Mouse (Mus musculus) CH12.LX (cell line): Measurements from ENCODE around the gene Ssbp2. TPM values are rescaled to one million over a fixed set of nuclear protein-coding genes. Genes with fewer than 3 reads are reported as not detected.

ENCODE experiments used
- DNase-seq: peaks from one replicate; pipeline ENCODE4 v3.0.0-alpha.2; 2013; ENCODE audit errors: extremely low read depth
- H3K27ac ChIP-seq: 2 replicates; pipeline ENCODE4 v1.5.1; 2012; ENCODE audit warnings: low read depth, mild to moderate bottlenecking, control low read depth, moderate library complexity; ENCODE audit not compliant: insufficient read depth
- H3K27me3 ChIP-seq: replicated peaks from 2 replicates; pipeline ENCODE3; 2012; ENCODE audit warnings: inconsistent platforms
- H3K36me3 ChIP-seq, 2 experiments: replicated peaks in 1 of 2; 2 replicates each; pipeline versions ENCODE3 to v1.6.1; 2012; ENCODE audit warnings: inconsistent platforms in 1 of 2, low read length in 1 of 2, mild to moderate bottlenecking in 1 of 2, mixed read lengths in 1 of 2, moderate library complexity in 1 of 2; ENCODE audit not compliant: control insufficient read depth in 1 of 2, insufficient read depth in 1 of 2
- H3K4me1 ChIP-seq, 2 experiments: 2 replicates each; pipeline ENCODE4 v1.6.1; 2012; ENCODE audit warnings: inconsistent platforms in 1 of 2, moderate library complexity in 1 of 2; ENCODE audit not compliant: insufficient read depth in 2 of 2, control insufficient read depth in 1 of 2
- H3K4me2 ChIP-seq: 2 replicates; pipeline ENCODE4 v1.6.1; 2012; ENCODE audit warnings: low read depth, mild to moderate bottlenecking, control low read depth; ENCODE audit not compliant: poor library complexity, insufficient read depth, severe bottlenecking
- H3K4me3 ChIP-seq, 3 experiments: fragments of 150-350 bp in 1 of 3; sonication (generic) in 1 of 3; replicated peaks in 1 of 3; 2 replicates each; pipeline versions ENCODE3 to v1.5.1; 2011 to 2012; ENCODE audit warnings: low read depth in 2 of 3, low read length in 2 of 3, mild to moderate bottlenecking in 2 of 3, moderate library complexity in 2 of 3, control low read depth in 1 of 3, improper control_type of control experiment in 1 of 3, inconsistent platforms in 1 of 3, mixed read lengths in 1 of 3; ENCODE audit not compliant: poor library complexity in 1 of 3
- H3K79me2 ChIP-seq: replicated peaks from 2 replicates; pipeline ENCODE4 v1.6.1; 2012; ENCODE audit warnings: mild to moderate bottlenecking, moderate library complexity; ENCODE audit not compliant: control insufficient read depth, poor library complexity, insufficient read depth, severe bottlenecking; ENCODE audit errors: extremely low read depth
- H3K9ac ChIP-seq: 2 replicates; pipeline ENCODE4 v1.6.1; 2012; ENCODE audit warnings: low read depth, mild to moderate bottlenecking, control low read depth, moderate library complexity; ENCODE audit not compliant: insufficient read depth
- H3K9me3 ChIP-seq: replicated peaks from 2 replicates; pipeline ENCODE3; 2012; ENCODE audit warnings: low read length, inconsistent platforms, mixed read lengths
- CHD1 ChIP-seq: IDR thresholded peaks from 2 replicates; pipeline ENCODE4 v1.6.1; 2012; ENCODE audit warnings: low read depth, low read length, improper control_type of control experiment, inconsistent platforms
- CHD2 ChIP-seq: IDR thresholded peaks from 2 replicates; pipeline ENCODE4 v1.6.1; 2011; ENCODE audit warnings: low read length, improper control_type of control experiment
- ELF1 ChIP-seq: IDR thresholded peaks from 2 replicates; pipeline ENCODE4 v1.6.1; 2014; ENCODE audit warnings: low read depth, mild to moderate bottlenecking, inconsistent platforms, low read length, improper control_type of control experiment
- EP300 ChIP-seq: IDR thresholded peaks from 2 replicates; pipeline ENCODE4 v1.6.1; 2011; ENCODE audit warnings: low read length, improper control_type of control experiment
- ETS1 ChIP-seq: conservative IDR thresholded peaks from 2 replicates; pipeline ENCODE4 v1.6.1; 2012; ENCODE audit warnings: low read depth, mild to moderate bottlenecking, inconsistent platforms, low read length, improper control_type of control experiment, moderate library complexity
- GABPA ChIP-seq: IDR thresholded peaks from 2 replicates; pipeline ENCODE4 v1.6.1; 2012; ENCODE audit warnings: low read depth, low read length, improper control_type of control experiment, inconsistent platforms; ENCODE audit not compliant: insufficient replicate concordance
- HCFC1 ChIP-seq: IDR thresholded peaks from 2 replicates; pipeline ENCODE4 v1.6.1; 2012; ENCODE audit warnings: low read depth, mild to moderate bottlenecking, inconsistent platforms, low read length, improper control_type of control experiment
- JUND ChIP-seq: conservative IDR thresholded peaks from 2 replicates; pipeline ENCODE4 v1.6.1; 2011; ENCODE audit warnings: low read depth, low read length, improper control_type of control experiment
- MAX ChIP-seq: IDR thresholded peaks from 2 replicates; pipeline ENCODE4 v1.6.1; 2011; ENCODE audit warnings: low read length, improper control_type of control experiment
- MAZ ChIP-seq: IDR thresholded peaks from 2 replicates; pipeline ENCODE4 v1.6.1; 2012; ENCODE audit warnings: low read depth, mild to moderate bottlenecking, inconsistent platforms, low read length, improper control_type of control experiment, moderate library complexity
- NRF1 ChIP-seq: IDR thresholded peaks from 2 replicates; pipeline ENCODE4 v1.6.1; 2014; ENCODE audit warnings: low read depth, mild to moderate bottlenecking, inconsistent platforms, low read length, improper control_type of control experiment, moderate library complexity
- SMC3 ChIP-seq: IDR thresholded peaks from 2 replicates; pipeline ENCODE4 v1.6.1; 2011; ENCODE audit warnings: low read depth, low read length, improper control_type of control experiment
- TBP ChIP-seq: conservative IDR thresholded peaks from 2 replicates; pipeline ENCODE4 v1.6.1; 2011; ENCODE audit warnings: low read depth, low read length, improper control_type of control experiment
- TCF12 ChIP-seq: IDR thresholded peaks from 2 replicates; pipeline ENCODE4 v1.6.1; 2014; ENCODE audit warnings: low read depth, mild to moderate bottlenecking, inconsistent platforms, low read length, improper control_type of control experiment
- UBTF ChIP-seq: IDR thresholded peaks from 2 replicates; pipeline ENCODE4 v1.6.1; 2012; ENCODE audit warnings: low read depth, mild to moderate bottlenecking, inconsistent platforms, low read length, improper control_type of control experiment, moderate library complexity
- dilution Hi-C: fragments of 300-500 bp; cut with MboI; formaldehyde crosslinking; loops from 2 replicates; pipeline ENCODE4 v1.14.3; 2020; ENCODE audit warnings: low sequenced_read_pairs; ENCODE audit not compliant: extremely low pct_unique_long_range_greater_than_20kb, extremely low pct_ligation_motif_present
- in situ Hi-C: fragments of 300-500 bp; cut with MboI; formaldehyde crosslinking; loops from 3 replicates; pipeline ENCODE4 v1.14.3; 2019; ENCODE audit warnings: low sequenced_read_pairs, low pct_ligation_motif_present, low pct_unique_long_range_greater_than_20kb, mixed read lengths
- polyA plus RNA-seq: library from polyadenylated mRNA; unstranded; fragments of >175 nt; gene quantifications from 2 replicates; pipeline ENCODE4 v1.2.1, GENCODE M21; 2012; ENCODE audit warnings: low read depth; ENCODE audit not compliant: insufficient read length
- total RNA-seq, 2 experiments: library from RNA; depleted of rRNA; stranded (reverse); fragments of 300-350 nt in 1 of 2; fragments of >200 nt in 1 of 2; gene quantifications; 2 replicates each; pipeline ENCODE4 v1.2.3; 2012 to 2014

Gene Ssbp2
- total and polyA plus RNA-seq, 3 experiments = 1.9 to 3.6 (median 1.9) TPM

GRCm38 (mm10) chr13:91433021-91433420 lies 27.1 kb upstream of the Ssbp2 start:
- no peak overlapping the region for H3K4me2 ChIP-seq
- 0 out of 4 replicates have a peak, but pooled peaks cover 0 to 2% of the 10 kb centered on the region in 2 experiments for H3K4me1 ChIP-seq
- dilution Hi-C loops = no loop called here
- TF ChIP-seq ETS1 (no peak), EP300 (no peak), HCFC1 (no peak), CHD1 (no peak), UBTF (no peak), TBP (no peak), GABPA (no peak), NRF1 (no peak)
- no peak overlapping the region for H3K4me3 ChIP-seq
- no peaks in the 10 kb centered on the region for H3K36me3 ChIP-seq
- no peaks in the 10 kb centered on the region for H3K27me3 ChIP-seq
- H3K9me3 ChIP-seq = no peaks in the 10 kb centered on the region
- H3K79me2 ChIP-seq = no peaks in the 10 kb centered on the region
- no peak for DNase-seq
- H3K27ac ChIP-seq = no peak overlapping the region
- in situ Hi-C loops = no loop called here
- H3K9ac ChIP-seq = no peak overlapping the region

- no peaks in the 10 kb centered on the region for H3K36me3 ChIP-seq
- no peaks in the 10 kb centered on the region for H3K9me3 ChIP-seq
- no peak overlapping the region for H3K4me3 ChIP-seq
- dilution Hi-C loops = no loop called here
- H3K4me1 ChIP-seq = no peaks in the 10 kb centered on the region
- no peak for DNase-seq
- in situ Hi-C loops = no loop called here
- no peak overlapping the region for H3K27ac ChIP-seq
- no peak overlapping the region for H3K4me2 ChIP-seq
- H3K9ac ChIP-seq = no peak overlapping the region
- no peak for TF ChIP-seq MAZ
- TF ChIP-seq CHD2 = no peak
- no peak for TF ChIP-seq SMC3
- TF ChIP-seq EP300 = no peak
- no peak for TF ChIP-seq ELF1
- TF ChIP-seq UBTF = no peak
- TF ChIP-seq TCF12 = no peak
- TF ChIP-seq NRF1 = no peak
- TF ChIP-seq JUND = no peak
- TF ChIP-seq MAX = no peak
- no peak for TF ChIP-seq CHD1
- TF ChIP-seq, all 38 proteins: peak for 0
- Histone ChIP-seq H3K79me2 (no peaks in the 10 kb centered on the region), H3K27me3 (no peaks in the 10 kb centered on the region)
These were observed 22.2 kb upstream of the Ssbp2 start for GRCm38 (mm10) chr13:91437931-91438330.
